Mouse (Mus musculus) liver, postnatal 0 days (tissue): ENCODE results near the gene Lrrc29. TPM values are rescaled to one million over a fixed set of nuclear protein-coding genes. Genes with fewer than 3 reads are reported as not detected.

Experiments
- ATAC-seq: fragments of 200-750 bp; cut with Nextera tagmentation; 2 replicates; pipeline ENCODE4 v1.8.0; 2017; ENCODE audit warnings: mild to moderate bottlenecking, moderate library complexity
- DNase-seq: peaks from one replicate; pipeline ENCODE4 v3.0.0-alpha.2; 2016
- H3K27ac ChIP-seq: fragments of 300-500 bp; sonication (generic); 2 replicates; pipeline ENCODE4 v1.5.1; 2014; ENCODE audit warnings: antibody characterized with exemption, moderate library complexity, mild to moderate bottlenecking, low read depth
- H3K27me3 ChIP-seq: fragments of 300-500 bp; sonication (generic); 2 replicates; pipeline ENCODE4 v1.6.1; 2014; ENCODE audit warnings: low read length, control low read depth, mixed read lengths; ENCODE audit not compliant: insufficient read depth
- H3K36me3 ChIP-seq: fragments of 300-500 bp; sonication (generic); replicated peaks from 2 replicates; pipeline ENCODE4 v1.6.1; 2014; ENCODE audit warnings: mild to moderate bottlenecking, control low read depth, low read length, moderate library complexity, mixed read lengths; ENCODE audit not compliant: insufficient read depth
- H3K4me1 ChIP-seq: fragments of 300-500 bp; sonication (generic); 2 replicates; pipeline ENCODE4 v1.6.1; 2014; ENCODE audit warnings: antibody characterized with exemption, mild to moderate bottlenecking, control low read depth; ENCODE audit not compliant: insufficient read depth
- H3K4me2 ChIP-seq: fragments of 300-500 bp; sonication (generic); 2 replicates; pipeline ENCODE4 v1.6.1; 2014; ENCODE audit warnings: low read depth, mild to moderate bottlenecking, low read length, moderate library complexity, mixed read lengths
- H3K4me3 ChIP-seq: fragments of 300-500 bp; sonication (generic); 2 replicates; pipeline ENCODE4 v1.5.1; 2014; ENCODE audit warnings: low read depth, low read length
- H3K9ac ChIP-seq: fragments of 300-500 bp; sonication (generic); replicated peaks from 2 replicates; pipeline ENCODE4 v1.6.1; 2014; ENCODE audit warnings: mild to moderate bottlenecking, moderate library complexity
- H3K9me3 ChIP-seq: fragments of 300-500 bp; sonication (generic); 2 replicates; pipeline ENCODE4 v1.6.1; 2016; ENCODE audit warnings: mild to moderate bottlenecking, control low read depth, low read length, mixed read lengths
- CTCF ChIP-seq: sonication (generic); IDR thresholded peaks from 2 replicates; pipeline ENCODE4 v1.5.1; 2016; ENCODE audit warnings: antibody characterized with exemption, low read depth
- EP300 ChIP-seq: IDR thresholded peaks from 2 replicates; pipeline ENCODE4 v1.6.1; 2016; ENCODE audit warnings: antibody characterized with exemption, low read depth, mild to moderate bottlenecking
- WGBS: fragments of 180-500 bp; shearing (Covaris S2); extraction: QIAGEN DNeasy Blood & Tissue Kit; methylation state at CpG from one replicate; pipeline ENCODE4 v1.1.7; 2014; ENCODE audit not compliant: insufficient replicate concordance; 5-methylcytosine and 5-hydroxymethylcytosine counted together
- polyA plus RNA-seq: library from polyadenylated mRNA; unstranded; fragments of >200 nt; fragmentation: Nextera tagmentation; extraction: Ambion mirVana; gene quantifications from 2 replicates; pipeline ENCODE4 v1.2.1, GENCODE M21; 2015

The Lrrc29 gene
- polyA plus RNA-seq, 1 experiment from 2014 or later, result 7.7 TPM

DNA sequence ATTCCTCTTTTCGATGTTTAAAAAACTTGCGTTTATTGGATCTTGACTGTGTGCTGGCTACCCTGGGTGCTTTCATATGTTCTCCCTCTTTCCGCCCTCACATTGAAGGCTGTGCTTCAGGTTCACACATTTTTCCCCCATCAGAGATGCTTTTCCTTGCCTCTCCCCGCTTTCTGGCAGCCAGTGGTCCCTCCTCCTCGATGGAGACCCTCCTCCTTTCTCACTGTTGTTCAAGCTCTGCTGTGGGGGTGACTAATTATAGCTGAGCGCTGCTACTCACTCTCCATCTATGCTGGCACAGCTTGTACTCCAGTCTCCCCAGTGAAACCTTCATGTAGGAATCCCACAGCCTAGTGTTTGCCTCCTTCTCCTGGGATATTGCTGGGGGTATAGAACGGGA lies 24.1 kb upstream of the Lrrc29 start:
- ATAC-seq, result no peak
- H3K4me1 ChIP-seq, result peaks cover 33% of the 10 kb centered on the region
- H3K4me2 ChIP-seq, result no peak overlapping the region
- H3K4me3 ChIP-seq, result no peak overlapping the region
- H3K9me3 ChIP-seq, result no peaks in the 10 kb centered on the region
- 56% methylated on average over 7 of the region's 7 CpGs for WGBS
- H3K9ac ChIP-seq, result no peak overlapping the region
- TF ChIP-seq EP300 (no peak), CTCF (no peak)
- H3K27me3 ChIP-seq, result peaks cover 43% of the 10 kb centered on the region
- H3K27ac ChIP-seq, result no peak overlapping the region
- H3K36me3 ChIP-seq, result no peaks in the 10 kb centered on the region
- no peak for DNase-seq

DNA sequence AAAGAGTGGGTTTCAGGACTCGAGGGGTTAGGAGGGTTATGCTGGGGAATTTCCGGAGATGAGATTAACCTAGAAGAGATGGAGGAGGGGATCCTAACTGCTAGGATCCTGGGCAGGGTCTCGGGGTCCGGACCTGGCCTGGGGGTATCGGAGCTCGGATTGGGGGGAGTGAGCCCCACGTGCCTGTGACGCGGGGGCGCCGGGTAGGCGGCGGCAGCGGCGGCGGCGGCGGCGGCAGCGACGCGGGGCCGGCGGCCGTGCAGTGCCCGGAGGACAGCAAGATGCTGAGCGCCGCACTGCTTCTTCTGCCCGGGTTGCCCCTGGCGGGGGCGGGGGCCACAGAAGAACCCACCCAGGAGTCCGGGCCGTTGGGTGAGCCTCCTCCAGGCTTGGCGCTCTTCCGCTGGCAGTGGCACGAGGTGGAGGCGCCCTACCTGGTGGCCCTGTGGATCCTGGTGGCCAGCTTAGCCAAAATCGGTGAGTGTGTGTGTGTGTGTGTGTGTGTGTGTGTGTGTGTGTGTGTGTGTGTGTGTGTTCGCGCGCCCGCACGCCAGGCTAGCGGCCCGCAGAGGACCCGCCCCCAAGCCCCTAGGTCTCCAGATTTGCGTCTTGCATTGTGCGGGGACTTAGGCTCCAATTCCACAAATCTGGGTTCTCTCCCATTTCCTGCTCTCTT lies 23.2 kb upstream of the Lrrc29 start:
- Histone ChIP-seq H3K4me2 (peak overlapping the region; percentile 83), H3K9ac (peak overlapping the region; percentile 38), H3K4me1 (peaks cover 39% of the 10 kb centered on the region), H3K4me3 (peak overlapping the region; percentile 63), H3K27ac (no peak overlapping the region), H3K36me3 (no peaks in the 10 kb centered on the region), H3K9me3 (no peaks in the 10 kb centered on the region), H3K27me3 (peaks cover 43% of the 10 kb centered on the region)
- WGBS, result 2% methylated on average over 24 of the region's 48 CpGs
- no peak for TF ChIP-seq EP300
- DNase-seq (peak; percentile 19), ATAC-seq (no peak)

DNA sequence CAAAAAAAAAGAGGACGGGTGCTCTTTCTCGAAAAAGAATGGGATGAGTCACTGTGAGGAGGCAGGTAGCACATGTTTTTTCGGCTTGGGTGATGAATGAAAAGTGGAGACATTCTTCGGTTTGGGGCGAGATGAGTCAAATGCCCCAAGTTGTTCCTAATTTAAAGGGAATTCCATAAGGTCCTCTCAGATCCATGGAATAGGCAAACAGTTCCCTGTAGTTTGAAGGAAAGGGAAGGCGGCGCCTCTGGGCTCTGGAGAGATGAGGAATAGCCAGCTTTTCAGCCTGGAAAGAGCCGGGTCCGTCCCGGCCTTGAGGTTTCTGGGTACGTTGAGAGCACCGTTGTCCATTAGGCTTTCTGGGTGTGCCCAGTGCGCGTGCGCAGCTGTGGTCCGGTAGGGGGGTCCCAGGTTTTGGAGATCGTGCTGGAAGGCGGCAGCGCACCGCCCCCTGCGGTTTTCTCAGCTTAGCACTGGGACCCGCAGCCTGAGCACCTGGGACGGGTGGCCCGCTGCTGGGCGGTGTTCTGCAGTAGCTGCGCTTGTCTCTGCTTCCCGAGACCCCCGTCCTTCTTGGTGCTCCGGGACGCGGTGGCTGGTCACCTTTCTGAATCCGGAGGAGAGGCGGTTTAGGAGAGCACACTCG lies 22.5 kb upstream of the Lrrc29 start, which contains the start of gene Slc9a5:
Gene Slc9a5 (plus strand): TSS at position 394 of the 646 bp plus-strand sequence.
- ATAC-seq, result no peak
- H3K4me3 ChIP-seq, result peak within 1 kb of the TSS; percentile 63
- peak; percentile 20; the same call in 1 of the 2 replicates for TF ChIP-seq CTCF
- no peak for TF ChIP-seq EP300
- DNase-seq, result peak; percentile 45
- H3K4me1 ChIP-seq, result peaks cover 39% of the 10 kb centered on the region
- peak within 1 kb of the TSS; percentile 83 for H3K4me2 ChIP-seq
- no peaks in the 10 kb centered on the region for H3K9me3 ChIP-seq
- peak within 1 kb of the TSS; percentile 59 for H3K9ac ChIP-seq
- H3K27me3 ChIP-seq, result peaks cover 43% of the 10 kb centered on the region
- H3K36me3 ChIP-seq, result no peaks in the 10 kb centered on the region
- under 1% methylated on average over 34 of the region's 34 CpGs for WGBS
- H3K27ac ChIP-seq, result peak within 1 kb of the TSS; percentile 41

DNA sequence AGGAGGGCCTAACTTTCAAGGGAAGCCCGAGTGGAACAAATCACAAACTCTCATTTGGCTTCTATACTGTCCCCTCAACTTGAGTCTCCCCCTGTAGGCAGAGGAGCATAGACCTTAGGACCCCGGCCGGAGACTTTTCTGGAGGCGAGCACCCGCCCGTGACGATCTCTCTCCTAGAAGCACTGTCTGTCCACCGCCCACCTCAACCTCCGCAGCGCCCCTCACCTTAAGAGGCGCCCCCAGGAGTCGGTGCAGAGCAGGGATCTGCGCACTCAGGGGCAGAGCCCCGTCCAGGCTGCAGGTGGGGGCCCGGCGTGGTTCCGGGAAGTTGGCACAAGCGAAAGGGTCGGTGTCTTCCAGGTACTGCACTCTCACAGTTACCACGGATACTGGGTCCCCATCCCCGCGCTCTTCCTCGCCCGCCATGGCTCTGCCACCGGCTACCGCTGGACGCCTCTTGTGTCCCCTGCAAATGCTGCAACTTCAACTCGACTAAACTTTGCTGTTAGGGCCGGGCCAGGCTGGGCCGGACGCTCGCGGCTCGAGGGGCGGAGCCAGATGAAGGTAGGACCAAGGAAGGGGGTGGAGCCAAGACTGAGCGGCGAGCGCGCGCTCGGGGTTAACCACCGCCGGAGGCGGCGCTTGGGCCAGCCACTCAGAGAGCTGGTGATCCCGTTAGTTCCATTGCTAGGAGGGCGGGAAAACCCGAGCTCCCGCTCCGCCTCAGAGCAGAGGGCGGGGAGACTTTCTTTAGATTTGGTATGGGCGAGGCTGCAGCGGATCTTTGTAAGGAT lies 21.5 kb upstream of the Lrrc29 start, which contains the start of gene Fhod1:
Gene Fhod1 (minus strand): TSS at position 526 of the 794 bp plus-strand sequence.
- Histone ChIP-seq H3K9ac (peak within 1 kb of the TSS; percentile 59), H3K27ac (peak within 1 kb of the TSS; percentile 41), H3K9me3 (no peaks in the 10 kb centered on the region), H3K27me3 (peaks cover 43% of the 10 kb centered on the region), H3K4me2 (peak within 1 kb of the TSS; percentile 83), H3K4me1 (peaks cover 39% of the 10 kb centered on the region), H3K4me3 (peak within 1 kb of the TSS; percentile 63), H3K36me3 (no peaks in the 10 kb centered on the region; the same call in 1 of the 2 replicates)
- peak; percentile 30; the same call in 1 of the 2 replicates for TF ChIP-seq CTCF
- TF ChIP-seq EP300, result no peak
- WGBS, result under 1% methylated on average over 53 of the region's 53 CpGs
- ATAC-seq (peak; percentile 86), DNase-seq (peak; percentile 91)

DNA sequence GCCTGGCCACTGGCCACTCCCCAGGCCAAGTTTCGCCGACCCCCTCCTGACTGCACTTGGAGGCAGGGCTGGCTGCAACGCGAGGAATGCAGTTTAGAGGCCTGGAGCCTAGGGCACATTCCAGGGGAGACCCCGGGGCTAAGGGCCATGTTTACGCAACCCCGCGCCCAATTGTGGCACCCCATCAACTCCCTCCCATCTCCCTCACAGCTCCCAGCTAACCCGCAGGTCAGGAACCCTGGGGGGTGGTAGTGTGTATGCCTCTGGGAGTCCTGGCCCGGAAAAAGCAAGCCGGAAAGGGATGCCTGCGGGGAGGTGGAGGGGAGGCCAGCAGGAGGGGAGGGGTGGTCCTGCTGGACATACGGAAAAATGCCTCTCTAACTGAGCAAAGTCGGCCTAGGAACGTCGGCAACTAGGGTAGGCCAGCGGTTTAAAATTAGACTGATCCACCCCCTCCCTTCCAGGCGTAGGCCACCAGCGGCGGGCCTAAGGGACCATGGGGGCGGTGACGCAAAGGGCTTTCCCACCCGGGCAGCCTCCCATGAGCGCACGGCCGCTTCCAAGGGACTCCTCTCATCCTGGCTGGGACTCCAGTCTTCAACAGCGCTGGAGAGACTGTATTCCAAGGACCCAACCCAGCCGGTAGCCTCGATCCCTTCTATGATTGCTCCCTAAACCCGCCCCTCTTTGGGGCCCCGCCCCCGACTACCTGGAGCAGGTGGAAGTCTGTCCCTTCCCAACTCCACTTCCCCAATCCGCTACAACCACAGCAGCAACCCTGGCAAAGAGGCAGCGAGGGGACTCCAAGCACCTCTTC lies 20.7 kb upstream of the Lrrc29 start:
- peak; percentile 43 for DNase-seq
- 0 out of 2 replicates have a peak, but pooled peaks have one; percentile 2 for ATAC-seq
- Histone ChIP-seq H3K4me1 (peaks cover 39% of the 10 kb centered on the region), H3K4me2 (peak overlapping the region; percentile 83), H3K27me3 (peaks cover 43% of the 10 kb centered on the region), H3K27ac (peak overlapping the region; percentile 41), H3K36me3 (no peaks in the 10 kb centered on the region; the same call in 1 of the 2 replicates), H3K9ac (peak overlapping the region; percentile 59), H3K9me3 (no peaks in the 10 kb centered on the region), H3K4me3 (peak overlapping the region; percentile 63)
- WGBS, result 9% methylated on average over 30 of the region's 34 CpGs
- TF ChIP-seq CTCF (no peak), EP300 (no peak)
